Mouse (Mus musculus) neural tube, embryonic 14.5 days (tissue): ENCODE results near the gene Gpr108. TPM values are rescaled to one million over a fixed set of nuclear protein-coding genes. Genes with fewer than 3 reads are reported as not detected.

Experiments
- ATAC-seq: fragments of 200-750 bp; cut with Nextera tagmentation; 2 replicates; pipeline ENCODE4 v1.8.0; 2017; ENCODE audit warnings: low read depth, mild to moderate bottlenecking, moderate TSS enrichment, moderate library complexity
- H3K27ac ChIP-seq: fragments of 300-500 bp; sonication (generic); 2 replicates; pipeline ENCODE4 v1.5.1; 2014; ENCODE audit warnings: low read depth, mild to moderate bottlenecking, control low read depth, low read length, moderate library complexity, mixed read lengths
- H3K27me3 ChIP-seq: fragments of 300-500 bp; sonication (generic); 2 replicates; pipeline ENCODE4 v1.6.1; 2014; ENCODE audit warnings: low read length; ENCODE audit not compliant: control insufficient read depth, insufficient read depth
- H3K36me3 ChIP-seq: fragments of 300-500 bp; sonication (generic); 2 replicates; pipeline ENCODE4 v1.6.1; 2014; ENCODE audit warnings: low read length, mixed read lengths; ENCODE audit not compliant: control insufficient read depth, insufficient read depth
- H3K4me1 ChIP-seq: fragments of 300-500 bp; sonication (generic); 2 replicates; pipeline ENCODE4 v1.6.1; 2014; ENCODE audit warnings: low read length; ENCODE audit not compliant: control insufficient read depth, insufficient read depth
- H3K4me2 ChIP-seq: fragments of 300-500 bp; sonication (generic); 2 replicates; pipeline ENCODE4 v1.6.1; 2014; ENCODE audit warnings: mild to moderate bottlenecking, low read depth, low read length, control low read depth
- H3K4me3 ChIP-seq: fragments of 300-500 bp; sonication (generic); 2 replicates; pipeline ENCODE4 v1.5.1; 2014; ENCODE audit warnings: low read depth, low read length, control low read depth, mixed read lengths
- H3K9ac ChIP-seq: fragments of 300-500 bp; sonication (generic); replicated peaks from 2 replicates; pipeline ENCODE4 v1.6.1; 2014; ENCODE audit warnings: low read depth, mild to moderate bottlenecking, control low read depth, low read length, mixed read lengths
- H3K9me3 ChIP-seq: fragments of 300-500 bp; sonication (generic); 2 replicates; pipeline ENCODE4 v1.6.1; 2016; ENCODE audit warnings: low read length; ENCODE audit not compliant: control insufficient read depth
- WGBS: fragments of 180-500 bp; shearing (Covaris S2); extraction: QIAGEN DNeasy Blood & Tissue Kit; methylation state at CpG from one replicate; pipeline ENCODE4 v1.1.7; 2014; 5-methylcytosine and 5-hydroxymethylcytosine counted together
- polyA plus RNA-seq: library from polyadenylated mRNA; unstranded; fragments of >200 nt; fragmentation: Nextera tagmentation; extraction: Ambion mirVana; gene quantifications from 2 replicates; pipeline ENCODE4 v1.2.1, GENCODE M21; 2014

Gene Gpr108
- polyA plus RNA-seq = 23.1 and 24.9 TPM in 2 replicates

- Histone ChIP-seq H3K27ac (peak within 1 kb of the TSS; percentile 97), H3K4me3 (peak within 1 kb of the TSS; percentile 52), H3K9ac (peak within 1 kb of the TSS; percentile 80), H3K27me3 (no peaks in the 10 kb centered on the region), H3K36me3 (no peaks in the 10 kb centered on the region), H3K4me1 (peaks cover 15% of the 10 kb centered on the region; the same call in 1 of the 2 replicates), H3K4me2 (peak within 1 kb of the TSS; percentile 89), H3K9me3 (no peaks in the 10 kb centered on the region)
- peak; percentile 69 for ATAC-seq
- WGBS = 0% methylated on average over 12 of the region's 12 CpGs
These were observed at the start of gene Gpr108 for GRCm38 (mm10) chr17:57248201-57248699. TSS of gene Gpr108 (minus strand) at chr17:57248446.

DNA sequence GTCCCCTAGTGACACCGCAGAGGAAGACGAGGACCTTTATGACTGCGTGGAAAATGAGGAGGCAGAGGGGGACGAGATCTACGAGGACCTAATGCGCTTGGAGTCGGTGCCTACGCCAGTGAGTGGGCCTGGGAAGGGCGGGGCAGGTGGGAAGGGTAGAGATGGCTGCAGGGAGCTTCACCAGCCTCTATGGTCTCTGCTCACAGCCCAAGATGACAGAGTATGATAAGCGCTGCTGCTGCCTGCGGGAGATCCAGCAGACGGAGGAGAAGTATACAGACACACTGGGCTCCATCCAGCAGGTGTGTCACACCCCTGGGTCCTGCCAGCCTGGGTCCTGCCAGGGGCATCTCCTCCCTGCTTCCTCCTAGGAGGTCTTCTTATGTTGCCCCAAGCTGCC, 48.8 kb upstream of the Gpr108 start:
- Histone ChIP-seq H3K36me3 (no peaks in the 10 kb centered on the region), H3K4me2 (no peak overlapping the region), H3K4me1 (no peaks in the 10 kb centered on the region), H3K9ac (no peak overlapping the region), H3K9me3 (no peaks in the 10 kb centered on the region), H3K4me3 (no peak overlapping the region), H3K27ac (no peak overlapping the region), H3K27me3 (no peaks in the 10 kb centered on the region)
- whole genome bisulfite sequencing = 85% methylated on average over 12 of the region's 12 CpGs
- ATAC-seq = no peak

GRCm38 (mm10) chr17:57295935-57296334, 47.7 kb upstream of the Gpr108 start:
- no peak overlapping the region for H3K27ac ChIP-seq
- H3K27me3 ChIP-seq = no peaks in the 10 kb centered on the region
- H3K4me3 ChIP-seq = no peak overlapping the region
- H3K9me3 ChIP-seq = no peaks in the 10 kb centered on the region
- 93% methylated on average over 9 of the region's 9 CpGs for WGBS
- no peak overlapping the region for H3K9ac ChIP-seq
- H3K36me3 ChIP-seq = no peaks in the 10 kb centered on the region
- ATAC-seq = no peak
- H3K4me2 ChIP-seq = no peak overlapping the region
- H3K4me1 ChIP-seq = no peaks in the 10 kb centered on the region

- 95% methylated on average over 9 of the region's 9 CpGs for WGBS
- Histone ChIP-seq H3K9ac (no peak overlapping the region), H3K4me2 (no peak overlapping the region), H3K36me3 (no peaks in the 10 kb centered on the region), H3K9me3 (no peaks in the 10 kb centered on the region), H3K27me3 (no peaks in the 10 kb centered on the region), H3K27ac (no peak overlapping the region), H3K4me3 (no peak overlapping the region), H3K4me1 (no peaks in the 10 kb centered on the region)
- ATAC-seq = no peak
These were observed 44.7 kb upstream of the Gpr108 start for GRCm38 (mm10) chr17:57292968-57293367.

GRCm38 (mm10) chr17:57292302-57292701, 44.1 kb upstream of the Gpr108 start:
- Histone ChIP-seq H3K9me3 (no peaks in the 10 kb centered on the region), H3K4me1 (no peaks in the 10 kb centered on the region), H3K27ac (no peak overlapping the region), H3K27me3 (no peaks in the 10 kb centered on the region), H3K9ac (no peak overlapping the region), H3K4me2 (no peak overlapping the region), H3K4me3 (no peak overlapping the region), H3K36me3 (no peaks in the 10 kb centered on the region)
- no peak for ATAC-seq
- WGBS = 79% methylated on average over 2 of the region's 2 CpGs

DNA sequence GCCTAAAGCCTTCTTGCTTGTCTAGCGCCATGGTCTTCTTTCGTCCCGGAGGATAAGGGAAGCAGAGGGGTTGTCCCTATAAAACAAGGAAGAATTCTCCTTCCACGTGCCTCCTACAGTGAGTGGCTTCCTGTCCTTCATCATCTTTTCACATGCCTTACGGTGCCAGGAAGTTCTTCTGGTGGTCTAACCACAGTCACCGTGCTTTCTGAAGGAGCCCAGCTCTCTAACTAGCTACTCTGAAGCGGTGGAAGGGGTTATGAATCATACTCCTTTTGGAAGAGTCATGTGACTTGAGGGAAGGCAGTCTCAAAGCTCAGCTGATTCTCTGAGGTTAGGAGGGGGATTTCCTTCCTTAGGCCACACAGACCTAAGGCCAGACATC, 42.4 kb upstream of the Gpr108 start:
- Histone ChIP-seq H3K9me3 (no peaks in the 10 kb centered on the region), H3K27ac (no peak overlapping the region), H3K27me3 (no peaks in the 10 kb centered on the region), H3K4me1 (no peaks in the 10 kb centered on the region), H3K4me3 (no peak overlapping the region), H3K36me3 (no peaks in the 10 kb centered on the region), H3K4me2 (no peak overlapping the region), H3K9ac (no peak overlapping the region)
- no peak for ATAC-seq
- WGBS = 84% methylated on average over 7 of the region's 7 CpGs

GRCm38 (mm10) chr17:57290001-57290670, 41.9 kb upstream of the Gpr108 start:
- Histone ChIP-seq H3K9me3 (no peaks in the 10 kb centered on the region), H3K27ac (no peak overlapping the region), H3K9ac (no peak overlapping the region), H3K27me3 (no peaks in the 10 kb centered on the region), H3K4me1 (no peaks in the 10 kb centered on the region), H3K36me3 (no peaks in the 10 kb centered on the region), H3K4me2 (no peak overlapping the region), H3K4me3 (no peak overlapping the region)
- 90% methylated on average over 9 of the region's 9 CpGs for WGBS
- no peak for ATAC-seq

DNA sequence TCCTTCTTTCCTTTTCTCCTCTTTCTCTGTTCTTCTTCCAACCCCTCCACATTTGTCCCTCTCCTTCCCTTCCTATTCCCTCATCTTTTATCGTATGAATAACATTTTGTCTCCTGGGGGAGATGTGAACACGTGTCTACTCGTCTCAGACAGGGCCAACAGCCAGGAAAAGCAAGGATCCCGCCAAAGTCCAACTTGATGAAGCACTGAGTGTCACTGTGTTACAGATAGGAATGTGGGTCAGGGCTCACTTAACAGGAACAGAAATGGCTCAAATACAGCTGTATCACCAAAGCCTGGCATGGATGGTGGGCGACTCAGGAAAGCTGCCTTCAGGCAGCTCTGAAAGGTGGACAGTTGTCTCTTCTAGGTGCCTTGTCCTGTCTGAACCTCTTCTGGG, 41.0 kb upstream of the Gpr108 start:
- H3K4me3 ChIP-seq = no peak overlapping the region
- no peak for ATAC-seq
- no peaks in the 10 kb centered on the region for H3K4me1 ChIP-seq
- no peak overlapping the region for H3K9ac ChIP-seq
- H3K4me2 ChIP-seq = no peak overlapping the region
- H3K27ac ChIP-seq = no peak overlapping the region
- WGBS = 89% methylated on average over 5 of the region's 5 CpGs
- H3K9me3 ChIP-seq = no peaks in the 10 kb centered on the region
- no peaks in the 10 kb centered on the region for H3K27me3 ChIP-seq
- H3K36me3 ChIP-seq = no peaks in the 10 kb centered on the region

- WGBS = 75% methylated on average over 8 of the region's 8 CpGs
- Histone ChIP-seq H3K27ac (no peak overlapping the region), H3K9ac (no peak overlapping the region), H3K27me3 (no peaks in the 10 kb centered on the region), H3K9me3 (no peaks in the 10 kb centered on the region), H3K4me1 (no peaks in the 10 kb centered on the region), H3K4me3 (no peak overlapping the region), H3K4me2 (no peak overlapping the region), H3K36me3 (no peaks in the 10 kb centered on the region)
- ATAC-seq = 0 out of 2 replicates have a peak, but pooled peaks have one; percentile 41
These were observed 38.6 kb upstream of the Gpr108 start for GRCm38 (mm10) chr17:57286718-57287355.
